Mouse (Mus musculus) stomach, postnatal 0 days (tissue): ENCODE results near the gene Rasip1. TPM values are rescaled to one million over a fixed set of nuclear protein-coding genes. Genes with fewer than 3 reads are reported as not detected.

Experiments used
- ATAC-seq: fragments of 200-750 bp; cut with Nextera tagmentation; 2 replicates; pipeline ENCODE4 v1.8.0; 2017; ENCODE audit not compliant: low FRiP score, low TSS enrichment
- DNase-seq: peaks from one replicate; pipeline ENCODE4 v3.0.0-alpha.2; 2016; ENCODE audit warnings: low spot score
- H3K27ac ChIP-seq: fragments of 300-500 bp; sonication (generic); replicated peaks from 2 replicates; pipeline ENCODE4 v1.5.1; 2014; ENCODE audit warnings: mild to moderate bottlenecking, control low read depth
- H3K27me3 ChIP-seq: fragments of 300-500 bp; sonication (generic); 2 replicates; pipeline ENCODE4 v1.6.1; 2014; ENCODE audit warnings: low read length; ENCODE audit not compliant: control insufficient read depth, insufficient read depth
- H3K36me3 ChIP-seq: fragments of 300-500 bp; sonication (generic); 2 replicates; pipeline ENCODE4 v1.6.1; 2014; ENCODE audit warnings: low read length, mixed read lengths; ENCODE audit not compliant: control insufficient read depth, insufficient read depth
- H3K4me1 ChIP-seq: fragments of 300-500 bp; sonication (generic); replicated peaks from 2 replicates; pipeline ENCODE4 v1.6.1; 2014; ENCODE audit warnings: antibody characterized with exemption; ENCODE audit not compliant: control insufficient read depth, insufficient read depth
- H3K4me2 ChIP-seq: fragments of 300-500 bp; sonication (generic); replicated peaks from 2 replicates; pipeline ENCODE4 v1.6.1; 2014; ENCODE audit warnings: low read depth, mild to moderate bottlenecking, control low read depth, moderate library complexity
- H3K4me3 ChIP-seq: fragments of 300-500 bp; sonication (generic); 2 replicates; pipeline ENCODE4 v1.5.1; 2014; ENCODE audit warnings: low read depth, low read length, control low read depth
- H3K9ac ChIP-seq: fragments of 300-500 bp; sonication (generic); 2 replicates; pipeline ENCODE4 v1.6.1; 2014; ENCODE audit warnings: mild to moderate bottlenecking, low read length, control low read depth, mixed read lengths
- H3K9me3 ChIP-seq: fragments of 300-500 bp; sonication (generic); 2 replicates; pipeline ENCODE4 v1.6.1; 2016; ENCODE audit warnings: low read length; ENCODE audit not compliant: control insufficient read depth
- CTCF ChIP-seq: IDR thresholded peaks from 2 replicates; pipeline ENCODE4 v1.5.1; 2016; ENCODE audit warnings: antibody characterized with exemption, low read depth, mild to moderate bottlenecking, moderate library complexity
- EP300 ChIP-seq: optimal IDR thresholded peaks from 2 replicates; pipeline ENCODE3; 2016; ENCODE audit warnings: antibody characterized with exemption
- WGBS: fragments of 180-500 bp; shearing (Covaris S2); extraction: QIAGEN DNeasy Blood & Tissue Kit; methylation state at CpG from one replicate; pipeline ENCODE4 v1.1.7; 2014; 5-methylcytosine and 5-hydroxymethylcytosine counted together
- polyA plus RNA-seq: library from polyadenylated mRNA; unstranded; fragments of >200 nt; fragmentation: Nextera tagmentation; extraction: Ambion mirVana; gene quantifications from 2 replicates; pipeline ENCODE4 v1.2.1, GENCODE M21; 2015

The Rasip1 gene
- polyA plus RNA-seq, 1 experiment from 2014 or later, result 5.4 TPM

GRCm38 (mm10) chr7:45683396-45684050 is 56.2 kb downstream of the Rasip1 start, which contains the start of gene Ntn5:
Gene Ntn5, plus strand, starts transcription at chr7:45684022.
- H3K9ac ChIP-seq, result peak within 1 kb of the TSS; percentile 1; the same call in 1 of the 2 replicates
- H3K4me2 ChIP-seq, result no peak within 1 kb of the TSS
- no peaks in the 10 kb centered on the region for H3K36me3 ChIP-seq
- no peak within 1 kb of the TSS for H3K27ac ChIP-seq
- 81% methylated on average over 7 of the region's 7 CpGs for WGBS
- no peaks in the 10 kb centered on the region for H3K9me3 ChIP-seq
- peaks cover 7% of the 10 kb centered on the region; the same call in 1 of the 2 replicates for H3K4me1 ChIP-seq
- TF ChIP-seq EP300 (no peak), CTCF (no peak)
- DNase-seq (no peak), ATAC-seq (no peak)
- H3K4me3 ChIP-seq, result no peak within 1 kb of the TSS
- no peaks in the 10 kb centered on the region for H3K27me3 ChIP-seq

GRCm38 (mm10) chr7:45685811-45686210 is 58.5 kb downstream of the Rasip1 start:
- H3K27me3 ChIP-seq, result no peaks in the 10 kb centered on the region
- 36% methylated on average over 10 of the region's 10 CpGs for WGBS
- no peaks in the 10 kb centered on the region for H3K36me3 ChIP-seq
- DNase-seq (no peak), ATAC-seq (no peak)
- H3K9ac ChIP-seq, result 0 out of 2 replicates have a peak overlapping the region, but pooled peaks have one; percentile 8
- no peak overlapping the region for H3K4me2 ChIP-seq
- H3K4me3 ChIP-seq, result no peak overlapping the region
- H3K9me3 ChIP-seq, result no peaks in the 10 kb centered on the region
- H3K27ac ChIP-seq, result no peak overlapping the region
- TF ChIP-seq EP300 (no peak), CTCF (no peak)
- H3K4me1 ChIP-seq, result peaks cover 7% of the 10 kb centered on the region; the same call in 1 of the 2 replicates

- Histone ChIP-seq H3K4me1 (peaks cover 7% of the 10 kb centered on the region; the same call in 1 of the 2 replicates), H3K4me3 (no peak overlapping the region), H3K27ac (no peak overlapping the region), H3K9ac (no peak overlapping the region), H3K4me2 (no peak overlapping the region), H3K27me3 (no peaks in the 10 kb centered on the region), H3K36me3 (no peaks in the 10 kb centered on the region), H3K9me3 (no peaks in the 10 kb centered on the region)
- WGBS, result 53% methylated on average over 3 of the region's 3 CpGs
- no peak for DNase-seq
- ATAC-seq, result no peak
- TF ChIP-seq EP300 (no peak), CTCF (no peak)
Measured at GRCm38 (mm10) chr7:45686841-45687240, 59.6 kb downstream of the Rasip1 start.

Other genes with a start within 250 kb of the Rasip1 start
- gene Snrnp70, start 231.7 kb upstream of the Rasip1 start, polyA plus RNA-seq, result 73.7 and 78.8 TPM in 2 replicates
- gene Kcna7, start 221.8 kb upstream of the Rasip1 start, polyA plus RNA-seq, result 0.15 and 0.17 TPM in 2 replicates
- gene Ntf5, start 213.8 kb upstream of the Rasip1 start, polyA plus RNA-seq, result 1.5 and 1.8 TPM in 2 replicates
- gene Lhb, start 206.7 kb upstream of the Rasip1 start, polyA plus RNA-seq, result not detected in 2 replicates
- 10.1 and 10.6 TPM in 2 replicates for gene Gys1, start 192.6 kb upstream of the Rasip1 start, polyA plus RNA-seq
- 46.2 and 46.7 TPM in 2 replicates for gene Ruvbl2, start 189.4 kb upstream of the Rasip1 start, polyA plus RNA-seq
- 3,647 and 3,760 TPM in 2 replicates for gene Ftl1, start 167.6 kb upstream of the Rasip1 start, polyA plus RNA-seq
- 119 and 120 TPM in 2 replicates for gene Bax, start 160.6 kb upstream of the Rasip1 start, polyA plus RNA-seq
- gene Tulp2, start 145.6 kb upstream of the Rasip1 start, polyA plus RNA-seq, result 0.32 and 0.42 TPM in 2 replicates
- not detected in 2 replicates for gene Gm45808, start 140.7 kb upstream of the Rasip1 start, polyA plus RNA-seq
- 1.1 and 1.3 TPM in 2 replicates for gene Dhdh, start 138.7 kb upstream of the Rasip1 start, polyA plus RNA-seq
- gene Nucb1, start 117.1 kb upstream of the Rasip1 start, polyA plus RNA-seq, result 196 and 199 TPM in 2 replicates
- gene Ppp1r15a, start 101.2 kb upstream of the Rasip1 start, polyA plus RNA-seq, result 21.6 and 26.6 TPM in 2 replicates
- gene Plekha4, start 101.2 kb upstream of the Rasip1 start, polyA plus RNA-seq, result 7.9 and 8.0 TPM in 2 replicates
- 16.6 and 16.9 TPM in 2 replicates for gene Hsd17b14, start 72.6 kb upstream of the Rasip1 start, polyA plus RNA-seq
- 101 and 108 TPM in 2 replicates for gene Bcat2, start 57.3 kb upstream of the Rasip1 start, polyA plus RNA-seq
- 0.69 and 0.90 TPM in 2 replicates for gene Fgf21, start 12.0 kb upstream of the Rasip1 start, polyA plus RNA-seq
- gene Fut1, start 10.2 kb upstream of the Rasip1 start, polyA plus RNA-seq, result 1.8 and 2.3 TPM in 2 replicates
- 0.08 TPM in 2 replicates for gene Izumo1, start 5.7 kb upstream of the Rasip1 start, polyA plus RNA-seq
- 4.6 and 5.5 TPM in 2 replicates for gene Mamstr, start 12.5 kb downstream of the Rasip1 start, polyA plus RNA-seq
- gene Fut2, start 38.9 kb downstream of the Rasip1 start, polyA plus RNA-seq, result 35.1 and 36.1 TPM in 2 replicates
- 0.41 and 0.45 TPM in 2 replicates for gene Ntn5, start 56.5 kb downstream of the Rasip1 start, polyA plus RNA-seq
- 0.53 and 0.56 TPM in 2 replicates for gene Sec1, start 66.9 kb downstream of the Rasip1 start, polyA plus RNA-seq
- gene Car11, start 72.4 kb downstream of the Rasip1 start, polyA plus RNA-seq, result 2.7 and 4.4 TPM in 2 replicates
- 8.8 and 12.6 TPM in 2 replicates for gene Dbp, start 77.6 kb downstream of the Rasip1 start, polyA plus RNA-seq
- 893 and 919 TPM in 2 replicates for gene Rpl18, start 88.0 kb downstream of the Rasip1 start, polyA plus RNA-seq
- gene Sphk2, start 90.5 kb downstream of the Rasip1 start, polyA plus RNA-seq, result 23.6 and 24.5 TPM in 2 replicates
- 21.6 and 24.8 TPM in 2 replicates for gene Fam83e, start 93.7 kb downstream of the Rasip1 start, polyA plus RNA-seq
- gene Spaca4, start 98.3 kb downstream of the Rasip1 start, polyA plus RNA-seq, result 0.39 and 0.56 TPM in 2 replicates
- 0.15 and 0.27 TPM in 2 replicates for gene Lmtk3, start 156.2 kb downstream of the Rasip1 start, polyA plus RNA-seq
- gene Sult2b1, start 157.2 kb downstream of the Rasip1 start, polyA plus RNA-seq, result 83.2 and 87.1 TPM in 2 replicates
- gene Cyth2, start 187.1 kb downstream of the Rasip1 start, polyA plus RNA-seq, result 59.7 and 62.4 TPM in 2 replicates
- 0.22 TPM in 2 replicates for gene Kcnj14, start 197.3 kb downstream of the Rasip1 start, polyA plus RNA-seq
- 25.6 and 25.7 TPM in 2 replicates for gene Grwd1, start 203.5 kb downstream of the Rasip1 start, polyA plus RNA-seq
- 49.8 and 54.6 TPM in 2 replicates for gene Kdelr1, start 245.3 kb downstream of the Rasip1 start, polyA plus RNA-seq